Mouse (Mus musculus): ENCODE data around the gene Galnt18.

Galnt18 gene

GRCm38 (mm10) chr7:111718900-111719299 lies 60.9 kb downstream of the Galnt18 start:
- in situ Hi-C loops (cut with MboI, MseI), result no loop called here

- in situ Hi-C loops (cut with MboI, MseI), result no loop called here
Measured at GRCm38 (mm10) chr7:111714639-111715360, 65.0 kb downstream of the Galnt18 start.

- in situ Hi-C loops (cut with MboI, MseI), result no loop called here
Measured at GRCm38 (mm10) chr7:111713828-111714600, 65.8 kb downstream of the Galnt18 start.

- in situ Hi-C loops (cut with MboI, MseI), result no loop called here
Measured at GRCm38 (mm10) chr7:111712797-111713196, 67.0 kb downstream of the Galnt18 start.

- in situ Hi-C loops (cut with MboI, MseI), result no loop called here
Measured at GRCm38 (mm10) chr7:111711045-111711808, 68.5 kb downstream of the Galnt18 start.

GRCm38 (mm10) chr7:111710311-111710710 lies 69.5 kb downstream of the Galnt18 start:
- in situ Hi-C loops (cut with MboI, MseI), result no loop called here

GRCm38 (mm10) chr7:111708563-111708962 lies 71.2 kb downstream of the Galnt18 start:
- in situ Hi-C loops (cut with MboI, MseI), result no loop called here

GRCm38 (mm10) chr7:111702961-111703360 lies 76.8 kb downstream of the Galnt18 start:
- in situ Hi-C loops (cut with MboI, MseI), result no loop called here

GRCm38 (mm10) chr7:111701788-111702187 lies 78.0 kb downstream of the Galnt18 start:
- in situ Hi-C loops (cut with MboI, MseI), result no loop called here

GRCm38 (mm10) chr7:111699446-111699845 lies 80.3 kb downstream of the Galnt18 start:
- in situ Hi-C loops (cut with MboI, MseI), result no loop called here

- in situ Hi-C loops (cut with MboI, MseI), result no loop called here
Measured at GRCm38 (mm10) chr7:111696226-111696625, 83.6 kb downstream of the Galnt18 start.

- in situ Hi-C loops (cut with MboI, MseI), result no loop called here
Measured at GRCm38 (mm10) chr7:111694312-111694711, 85.5 kb downstream of the Galnt18 start.

- in situ Hi-C loops (cut with MboI, MseI), result no loop called here
Measured at GRCm38 (mm10) chr7:111692641-111693261, 87.0 kb downstream of the Galnt18 start.

- in situ Hi-C loops (cut with MboI, MseI), result no loop called here
Measured at GRCm38 (mm10) chr7:111680108-111680507, 99.7 kb downstream of the Galnt18 start.

- in situ Hi-C loops (cut with MboI, MseI), result no loop called here
Measured at GRCm38 (mm10) chr7:111676483-111676882, 103.3 kb downstream of the Galnt18 start.

- in situ Hi-C loops (cut with MboI, MseI), result no loop called here
Measured at GRCm38 (mm10) chr7:111672467-111672866, 107.3 kb downstream of the Galnt18 start.

GRCm38 (mm10) chr7:111663139-111664073 lies 116.4 kb downstream of the Galnt18 start:
- in situ Hi-C loops (cut with MboI, MseI), result no loop called here

GRCm38 (mm10) chr7:111658579-111658978 lies 121.2 kb downstream of the Galnt18 start:
- in situ Hi-C loops (cut with MboI, MseI), result no loop called here

GRCm38 (mm10) chr7:111655002-111655401 lies 124.8 kb downstream of the Galnt18 start:
- in situ Hi-C loops (cut with MboI, MseI), result no loop called here

GRCm38 (mm10) chr7:111654526-111654925 lies 125.3 kb downstream of the Galnt18 start:
- in situ Hi-C loops (cut with MboI, MseI), result no loop called here

GRCm38 (mm10) chr7:111644362-111644761 lies 135.4 kb downstream of the Galnt18 start:
- in situ Hi-C loops (cut with MboI, MseI), result no loop called here

Measured in regulatory T cell (primary cell).